Mouse (Mus musculus) erythroblast, embryonic 14.5 days (primary cell): Measurements from ENCODE around the gene Ubc. TPM values are rescaled to one million over a fixed set of nuclear protein-coding genes. Genes with fewer than 3 reads are reported as not detected.

Experiments
- H3K27me3 ChIP-seq: 2 replicates; pipeline ENCODE4 v1.6.1; 2012; ENCODE audit warnings: inconsistent platforms; ENCODE audit not compliant: control insufficient read depth
- H3K36me3 ChIP-seq: 2 replicates; pipeline ENCODE4 v1.6.1; 2012; ENCODE audit warnings: mild to moderate bottlenecking, inconsistent platforms; ENCODE audit not compliant: control insufficient read depth
- H3K4me1 ChIP-seq: 2 replicates; pipeline ENCODE4 v1.6.1; 2012; ENCODE audit warnings: inconsistent platforms; ENCODE audit not compliant: control insufficient read depth
- H3K4me3 ChIP-seq: replicated peaks from 2 replicates; pipeline ENCODE3; 2012; ENCODE audit warnings: moderate library complexity, mild to moderate bottlenecking, inconsistent platforms
- H3K9me3 ChIP-seq: 2 replicates; pipeline ENCODE4 v1.6.1; 2012; ENCODE audit warnings: low read length, inconsistent platforms, mixed read lengths; ENCODE audit not compliant: control insufficient read depth
- GATA1 ChIP-seq: IDR thresholded peaks from 2 replicates; pipeline ENCODE4 v1.6.1; 2012; ENCODE audit warnings: low read length, inconsistent platforms, mixed read lengths
- TAL1 ChIP-seq: IDR thresholded peaks from 3 replicates; pipeline ENCODE4 v1.6.1; 2012; ENCODE audit warnings: low read length, inconsistent platforms, mixed read lengths
- polyA plus RNA-seq: library from polyadenylated mRNA; stranded (reverse); fragments of >175 nt; gene quantifications from 2 replicates; pipeline ENCODE4 v1.2.3, GENCODE M21; 2012

Ubc gene
- polyA plus RNA-seq, 1 experiment = 17.4 TPM

DNA sequence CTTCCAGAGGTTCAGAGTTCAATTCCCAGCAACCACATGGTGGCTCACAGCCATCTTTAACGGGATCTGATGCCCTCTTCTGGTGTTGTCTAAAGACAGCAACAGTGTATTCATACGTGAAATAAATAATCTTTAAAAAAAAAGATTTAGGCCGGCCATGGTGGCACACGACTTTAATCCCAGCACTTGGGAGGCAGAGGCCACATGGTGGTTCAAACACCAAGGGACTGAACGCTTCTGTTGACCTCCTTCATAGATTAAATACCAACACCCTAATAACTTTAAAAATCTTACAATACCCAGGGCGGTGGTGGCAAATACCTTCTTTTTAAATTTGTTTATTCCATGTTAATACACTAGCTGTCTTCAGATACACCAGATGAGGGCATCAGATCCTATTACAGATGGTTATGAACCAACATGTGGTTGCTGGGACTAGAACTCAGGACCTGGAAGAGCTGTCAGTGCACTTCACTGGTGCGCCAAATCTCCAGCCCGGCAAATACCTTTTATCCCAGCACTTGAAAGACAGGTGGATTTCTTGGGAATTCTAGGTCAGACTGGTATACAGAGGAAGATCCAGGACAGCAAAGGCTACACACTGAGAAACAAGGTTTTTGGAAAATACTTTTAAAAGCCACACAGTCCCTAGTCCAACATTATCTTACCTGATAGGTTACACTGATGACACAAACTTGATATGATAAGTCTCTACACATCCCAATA lies 4.6 kb downstream of the Ubc start:
- H3K4me1 ChIP-seq = peaks cover 19% of the 10 kb centered on the region
- peaks cover 49% of the 10 kb centered on the region for H3K36me3 ChIP-seq
- H3K4me3 ChIP-seq = no peak overlapping the region
- TF ChIP-seq GATA1 (no peak), TAL1 (no peak)
- no peaks in the 10 kb centered on the region for H3K9me3 ChIP-seq
- H3K27me3 ChIP-seq = no peaks in the 10 kb centered on the region

DNA sequence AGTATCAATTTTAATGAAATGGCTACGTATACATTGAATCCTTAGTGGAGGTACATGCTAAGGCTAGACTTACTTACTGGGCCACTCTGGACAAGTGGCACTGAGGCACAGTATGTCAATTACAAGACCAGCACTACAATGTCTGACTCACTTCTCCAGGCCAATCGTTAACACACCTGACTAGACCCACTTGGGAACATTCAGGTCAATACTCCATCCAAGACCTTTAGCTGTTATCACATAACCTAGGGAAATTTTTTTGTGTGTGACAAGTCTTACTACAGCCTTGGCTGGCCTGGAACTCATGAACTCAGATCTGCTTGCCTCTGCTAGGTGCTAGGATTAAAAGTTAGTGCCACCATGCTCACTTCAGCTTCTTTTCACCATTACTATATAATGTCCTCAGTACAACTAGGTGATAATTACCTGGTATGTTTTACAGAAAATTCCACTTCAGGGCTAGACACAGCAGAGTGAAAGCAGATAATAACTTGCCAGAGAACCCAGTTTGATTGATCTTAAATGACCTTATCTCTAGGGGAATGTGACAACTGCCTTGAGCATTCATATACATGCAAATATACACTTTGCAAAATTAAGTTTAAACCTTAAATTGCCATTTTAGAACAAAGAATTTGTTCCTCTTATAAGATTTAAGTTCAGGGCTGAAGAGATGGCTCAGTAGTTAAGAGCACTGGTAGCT lies 5.3 kb downstream of the Ubc start:
- peaks cover 15% of the 10 kb centered on the region for H3K4me1 ChIP-seq
- no peak overlapping the region for H3K4me3 ChIP-seq
- no peaks in the 10 kb centered on the region for H3K27me3 ChIP-seq
- no peaks in the 10 kb centered on the region for H3K9me3 ChIP-seq
- TF ChIP-seq TAL1 = no peak
- no peak for TF ChIP-seq GATA1
- peaks cover 49% of the 10 kb centered on the region for H3K36me3 ChIP-seq

DNA sequence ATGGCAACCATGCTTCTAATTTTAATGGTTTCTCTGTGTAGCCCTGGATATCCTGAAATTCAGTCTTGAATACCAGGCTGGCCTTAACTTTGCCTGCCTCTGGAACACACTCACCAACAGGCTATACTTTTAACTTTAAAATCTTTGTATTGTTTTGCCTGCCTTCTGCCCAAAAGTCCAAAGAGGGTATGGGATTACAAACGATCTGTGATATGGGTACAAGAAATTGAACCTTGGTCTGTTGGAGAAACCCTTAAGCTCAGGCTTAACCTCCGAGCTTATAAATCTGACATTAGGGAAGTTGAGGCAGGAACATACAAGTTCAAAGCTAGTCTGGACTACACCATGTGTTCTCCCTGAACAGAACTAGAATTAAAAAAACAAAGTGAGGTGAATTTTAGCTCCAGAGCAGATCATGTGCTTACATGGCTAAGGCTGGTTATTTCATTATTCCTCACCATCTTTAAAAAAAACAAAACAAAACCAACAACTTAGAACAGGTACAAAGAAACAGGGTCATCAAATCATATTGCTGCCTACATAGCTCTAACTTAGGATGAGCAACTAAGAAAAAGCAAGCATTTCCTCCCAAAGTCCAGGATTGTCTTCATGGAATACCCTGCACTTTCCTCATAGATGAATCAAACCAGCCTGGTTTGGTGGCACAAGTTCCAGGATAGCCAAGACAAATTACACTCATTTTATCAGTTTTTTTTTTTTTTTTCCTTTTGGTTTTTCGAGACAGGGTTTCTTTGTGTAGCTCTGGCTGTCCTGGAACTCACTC lies 6.2 kb downstream of the Ubc start:
- Histone ChIP-seq H3K9me3 (no peaks in the 10 kb centered on the region), H3K36me3 (peaks cover 46% of the 10 kb centered on the region), H3K4me3 (no peak overlapping the region), H3K27me3 (no peaks in the 10 kb centered on the region), H3K4me1 (peaks cover 15% of the 10 kb centered on the region)
- TF ChIP-seq GATA1 (no peak), TAL1 (no peak)

DNA sequence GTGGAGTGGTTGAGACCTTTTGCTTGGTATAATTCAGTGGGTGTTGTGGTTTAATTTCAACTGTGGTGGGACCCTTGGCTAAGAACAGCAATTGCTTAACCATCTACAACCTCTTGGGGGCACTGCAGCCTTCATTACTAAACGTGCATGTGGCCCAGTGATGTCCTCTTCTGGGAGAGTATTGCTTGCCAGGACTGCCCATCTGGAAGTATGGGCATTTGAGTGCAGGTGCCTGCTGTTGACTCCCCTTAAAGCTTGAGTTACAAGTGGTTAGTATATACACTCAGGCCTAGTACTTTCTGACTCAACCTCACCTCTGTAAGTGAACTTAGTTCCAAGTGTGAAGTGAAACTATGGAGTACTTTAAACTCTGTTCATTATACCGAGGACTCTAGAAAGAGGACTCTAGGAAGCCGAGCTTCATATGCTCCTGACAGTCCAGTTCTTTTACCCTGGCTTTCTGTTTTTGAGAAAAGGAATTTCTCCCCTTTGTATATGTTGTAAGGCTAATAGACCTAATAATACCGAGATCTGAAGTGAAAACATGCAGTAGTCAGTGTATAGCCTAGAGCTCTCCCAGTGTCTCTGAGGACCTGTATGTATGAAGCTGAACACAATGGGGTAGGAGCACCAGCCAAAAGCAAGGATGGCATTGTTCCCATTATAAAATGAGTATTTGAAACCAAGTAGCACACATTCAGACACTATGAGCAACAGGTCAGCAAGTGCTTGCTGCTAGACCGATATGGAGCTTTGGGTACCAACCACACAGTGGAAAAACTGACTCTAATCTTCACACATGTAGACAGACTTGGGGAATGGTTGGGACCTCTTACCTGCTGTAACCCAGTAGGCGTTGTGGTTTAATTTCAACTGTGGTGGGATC lies 7.1 kb downstream of the Ubc start:
- peaks cover 37% of the 10 kb centered on the region for H3K36me3 ChIP-seq
- H3K4me3 ChIP-seq = no peak overlapping the region
- TF ChIP-seq TAL1 (no peak), GATA1 (no peak)
- peaks cover 7% of the 10 kb centered on the region for H3K4me1 ChIP-seq
- H3K27me3 ChIP-seq = no peaks in the 10 kb centered on the region
- no peaks in the 10 kb centered on the region for H3K9me3 ChIP-seq

DNA sequence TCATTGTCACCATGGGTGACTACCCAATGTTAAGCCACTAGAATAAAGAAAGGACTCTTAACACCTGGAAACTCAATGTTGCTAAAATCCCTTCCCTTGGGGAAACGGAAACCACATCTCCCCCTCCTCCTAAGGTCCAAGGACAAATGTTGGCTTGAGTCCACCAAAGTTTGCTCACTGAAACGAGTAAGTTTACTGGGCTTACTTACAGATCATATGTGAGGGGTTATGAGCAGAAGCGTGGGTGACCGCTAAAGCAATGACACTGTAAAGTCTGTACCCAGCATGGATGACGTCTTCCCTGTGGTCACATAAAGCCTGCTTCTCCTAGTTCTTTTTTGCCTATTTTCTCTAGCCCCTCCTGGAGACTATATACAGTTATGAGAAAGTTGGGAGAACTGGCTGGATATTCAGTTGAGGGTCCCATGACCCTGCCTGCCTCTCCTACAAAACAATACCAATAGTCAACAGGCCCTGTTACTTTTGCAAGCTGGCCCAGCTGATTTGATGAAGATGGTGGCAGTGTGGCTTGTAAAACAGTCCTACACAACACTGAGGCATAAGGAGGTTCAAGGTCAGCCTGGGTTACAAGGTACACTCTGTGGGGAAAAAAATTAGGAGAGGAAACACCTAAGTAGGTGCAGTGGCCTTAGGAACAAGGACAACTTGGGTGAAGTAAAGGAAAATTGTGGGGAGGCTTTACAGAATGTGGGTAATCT lies 7.9 kb downstream of the Ubc start:
- no peaks in the 10 kb centered on the region for H3K27me3 ChIP-seq
- H3K9me3 ChIP-seq = no peaks in the 10 kb centered on the region
- H3K4me1 ChIP-seq = peaks cover 7% of the 10 kb centered on the region
- TF ChIP-seq TAL1 (no peak), GATA1 (no peak)
- no peak overlapping the region for H3K4me3 ChIP-seq
- peaks cover 35% of the 10 kb centered on the region for H3K36me3 ChIP-seq

DNA sequence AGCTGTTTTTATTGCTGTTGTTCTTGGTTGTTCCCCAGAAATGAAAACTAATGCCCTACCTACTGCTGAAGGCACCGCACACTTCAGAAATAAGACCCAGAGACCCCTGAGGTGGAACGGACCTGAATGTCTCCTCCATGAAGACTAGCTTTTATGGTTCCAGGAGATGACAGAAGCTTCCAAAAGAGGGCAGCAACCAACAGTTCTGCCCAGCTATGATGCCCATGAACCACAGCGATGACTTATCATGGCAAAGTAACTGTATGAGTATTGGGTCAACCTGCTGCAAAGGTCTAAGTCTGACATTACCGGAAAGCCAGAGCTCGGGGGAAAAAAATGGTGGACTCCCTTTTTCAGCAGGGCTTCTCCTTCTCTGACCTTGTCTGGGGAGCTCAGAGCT lies 11.1 kb downstream of the Ubc start:
- TF ChIP-seq GATA1 = no peak
- no peak for TF ChIP-seq TAL1
- Histone ChIP-seq H3K4me3 (no peak overlapping the region), H3K9me3 (peaks cover under 1% of the 10 kb centered on the region; the same call in 1 of the 2 replicates), H3K4me1 (no peaks in the 10 kb centered on the region; the same call in 1 of the 2 replicates), H3K36me3 (peaks cover 12% of the 10 kb centered on the region), H3K27me3 (no peaks in the 10 kb centered on the region)

DNA sequence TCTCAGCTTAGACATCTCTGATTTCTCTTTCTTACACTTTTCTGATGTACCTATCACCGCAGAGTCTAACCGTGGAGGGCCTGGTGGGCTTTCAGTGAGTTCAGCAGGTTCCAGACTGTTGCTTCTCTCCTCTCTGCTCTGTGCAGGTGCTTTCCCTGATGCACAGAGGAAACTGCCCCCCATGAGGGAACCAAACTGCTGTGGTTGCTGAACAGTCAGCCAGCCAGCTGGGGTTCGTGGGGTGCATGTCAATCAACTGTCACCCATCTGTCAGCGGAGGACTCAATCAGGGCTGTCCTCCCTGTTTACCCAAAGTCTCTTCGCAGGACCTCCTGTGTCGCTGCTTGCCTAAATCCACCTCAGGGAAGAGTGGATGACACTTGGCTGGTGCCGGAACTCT lies 12.8 kb downstream of the Ubc start:
- H3K27me3 ChIP-seq = no peaks in the 10 kb centered on the region
- H3K9me3 ChIP-seq = peaks cover 7% of the 10 kb centered on the region; the same call in 1 of the 2 replicates
- no peak for TF ChIP-seq GATA1
- TF ChIP-seq TAL1 = no peak

DNA sequence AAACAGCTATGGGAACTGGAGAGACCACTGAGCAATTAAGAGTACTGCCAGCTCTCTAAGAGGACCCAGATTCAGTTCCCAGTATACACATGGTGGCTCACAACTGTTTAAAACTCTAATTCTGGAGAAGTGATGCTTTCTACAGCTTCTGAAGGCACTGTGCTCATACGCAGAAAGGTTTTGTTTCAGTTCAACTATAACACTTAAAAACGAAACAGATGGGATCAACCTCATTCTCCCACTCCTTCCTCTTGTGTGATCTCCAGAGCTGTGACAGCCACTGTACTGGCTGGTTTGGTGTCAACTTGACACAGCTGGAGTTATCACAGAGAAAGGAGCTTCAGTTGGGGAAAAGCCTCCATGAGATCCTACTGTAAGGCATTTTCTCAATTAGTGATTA lies 14.1 kb downstream of the Ubc start:
- no peak overlapping the region for H3K4me3 ChIP-seq
- no peak for TF ChIP-seq GATA1
- TF ChIP-seq TAL1 = no peak
- no peaks in the 10 kb centered on the region for H3K4me1 ChIP-seq
- H3K36me3 ChIP-seq = no peaks in the 10 kb centered on the region
- no peaks in the 10 kb centered on the region for H3K27me3 ChIP-seq
- peaks cover 9% of the 10 kb centered on the region for H3K9me3 ChIP-seq

More for the DNA sequence above, 12.8 kb downstream of the Ubc start:
- Histone ChIP-seq H3K36me3 (no peaks in the 10 kb centered on the region; the same call in 1 of the 2 replicates), H3K4me1 (no peaks in the 10 kb centered on the region), H3K4me3 (no peak overlapping the region)
